Mouse (Mus musculus): ENCODE measurements at regions not wholly inside any gene's neighbourhood (a gene's known extent, or its start where the extent isn't known, plus 50 kb on each side); places are given as distances from the start of the nearest gene placed in this dataset.

DNA sequence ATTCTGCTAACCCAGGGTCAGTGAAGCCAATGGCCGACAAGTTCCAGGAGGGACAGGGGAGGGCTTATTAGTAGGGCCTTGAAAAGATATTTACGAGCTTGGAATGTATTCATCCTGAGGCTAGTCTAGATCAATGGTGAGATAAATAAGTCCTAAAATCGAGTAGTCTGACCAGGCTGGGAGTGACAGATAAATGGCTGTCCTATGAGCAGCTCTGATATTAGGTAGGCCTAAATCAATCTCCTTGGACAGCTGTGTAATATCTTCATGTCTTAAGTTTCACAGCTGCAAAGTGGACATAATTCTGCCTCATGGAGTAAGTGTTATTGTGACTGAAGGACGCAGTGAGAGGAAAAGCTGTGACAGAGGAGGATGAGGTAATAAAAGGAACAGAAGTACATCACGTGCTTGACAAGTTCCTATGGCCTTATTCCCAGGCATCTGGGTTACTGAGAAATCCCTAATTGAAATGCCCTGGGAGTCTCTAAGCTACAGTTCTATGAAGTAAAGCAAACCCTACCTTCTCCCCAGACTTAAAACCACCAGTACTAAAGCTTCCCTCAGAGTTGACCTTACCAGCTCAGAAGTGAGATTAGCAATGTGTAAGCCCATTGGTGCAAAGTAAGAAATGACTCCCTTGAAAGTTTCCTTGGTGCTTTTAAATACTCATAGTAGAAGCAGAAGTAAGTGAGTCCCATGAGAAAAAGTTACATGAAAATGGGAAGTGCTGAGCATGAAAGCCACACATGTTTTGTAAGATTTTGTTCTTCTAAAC, 123.3 kb upstream of the Itga4 start:
- DNase-seq (ENCODE audit: inconsistent age in 2 of 2, low spot score in 1 of 2), result no peak

DNA sequence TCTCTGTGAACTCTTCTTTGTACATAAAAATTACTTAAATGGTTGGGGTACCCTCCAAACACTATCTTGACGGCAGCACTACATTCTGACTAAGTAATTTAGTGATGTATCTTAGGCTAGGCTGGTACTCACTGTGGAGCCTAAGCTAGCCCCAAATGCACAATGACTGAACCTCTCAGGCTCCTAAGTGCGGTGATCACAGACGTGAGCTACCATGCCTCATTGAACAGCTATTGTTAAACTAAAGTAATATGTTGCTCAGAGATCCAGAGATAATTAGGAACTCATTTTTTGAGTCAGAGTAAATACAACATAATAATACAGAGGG, 122.7 kb upstream of the Itga4 start:
- DNase-seq (ENCODE audit: inconsistent age in 2 of 2, low spot score in 1 of 2), result no peak

DNA sequence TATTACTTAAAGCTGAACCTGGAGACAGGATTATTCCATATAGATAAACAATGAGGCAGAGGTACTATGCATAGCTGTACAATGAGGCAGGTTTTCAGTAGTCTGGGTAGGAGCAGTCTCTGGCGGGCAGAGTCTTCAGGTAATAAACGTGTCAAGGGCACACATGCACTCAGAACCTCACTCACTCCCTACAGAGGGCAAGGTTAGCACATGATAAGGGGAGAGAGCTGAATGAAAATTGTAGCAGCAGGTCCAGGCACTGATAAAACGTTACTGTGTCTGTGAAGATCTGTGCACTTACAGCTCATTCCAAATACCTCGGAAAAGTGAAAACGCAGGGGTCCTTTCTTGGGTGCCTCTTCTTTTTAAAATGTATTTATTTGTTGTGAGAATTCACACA, 120.9 kb upstream of the Itga4 start:
- DNase-seq (ENCODE audit: inconsistent age in 2 of 2, low spot score in 1 of 2), result no peak

DNA sequence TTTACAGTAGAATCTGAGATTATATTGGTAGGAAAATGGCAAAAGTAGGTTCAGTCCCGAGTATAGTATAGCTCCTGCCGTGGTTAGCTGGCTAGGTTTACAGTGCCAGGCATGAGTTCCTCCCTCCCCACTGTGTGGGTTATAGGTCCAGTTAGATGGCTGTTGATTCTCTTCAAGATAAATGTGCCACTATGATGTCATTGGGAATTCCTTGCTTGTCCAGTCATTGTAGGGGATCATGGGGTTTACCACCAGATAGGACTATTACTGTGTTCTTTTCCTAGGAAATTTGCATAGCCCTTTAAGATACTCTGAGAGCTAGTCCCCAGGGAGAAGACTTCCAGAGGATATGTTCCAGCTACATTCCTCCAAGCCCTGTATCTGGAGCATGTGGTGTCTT, 119.2 kb upstream of the Itga4 start:
- no peak for DNase-seq (ENCODE audit: inconsistent age in 2 of 2, low spot score in 1 of 2)

DNA sequence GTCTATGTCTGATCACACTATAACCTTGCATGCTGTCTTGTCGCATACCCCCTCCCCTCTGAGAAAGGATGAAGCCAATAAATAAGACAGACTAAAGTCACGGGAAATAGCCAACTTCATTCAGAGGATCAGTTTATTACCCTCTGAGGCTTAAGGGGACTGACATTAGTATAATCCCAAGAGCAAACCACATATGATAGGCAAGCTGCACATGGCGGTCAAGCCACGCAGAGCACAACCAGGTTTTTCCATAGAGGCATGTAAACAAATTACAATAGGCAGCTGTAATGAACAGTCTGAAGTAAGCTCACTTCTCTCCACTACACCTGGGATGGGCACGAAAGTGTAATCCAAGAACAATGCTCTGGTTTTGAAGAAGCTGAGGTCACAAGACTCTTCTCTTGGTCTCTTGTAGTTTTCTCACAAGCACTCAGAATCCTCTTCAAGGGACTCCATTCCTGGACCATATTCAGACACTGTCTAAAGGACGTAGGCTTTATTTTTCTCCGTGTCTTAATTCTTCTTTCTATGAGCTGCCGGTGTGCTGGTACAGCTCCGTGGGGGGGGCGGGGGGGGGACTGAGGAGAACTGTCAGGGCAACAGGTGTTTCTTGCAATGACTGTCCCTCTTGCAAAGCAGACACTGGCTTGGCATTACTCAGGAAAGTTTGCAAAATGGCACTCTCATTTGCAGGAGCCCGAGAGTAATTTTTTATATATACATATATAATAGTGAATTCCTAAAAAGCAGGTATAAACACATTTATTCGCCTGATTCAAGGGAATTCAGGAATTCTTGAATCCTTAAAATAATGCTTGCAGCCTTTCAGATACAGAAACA, 118.4 kb upstream of the Itga4 start:
- DNase-seq (ENCODE audit: inconsistent age in 2 of 2, low spot score in 1 of 2), result no peak

- no peak for DNase-seq (ENCODE audit: inconsistent age in 2 of 2, low spot score in 1 of 2)
These were observed 117.5 kb upstream of the Itga4 start for GRCm38 (mm10) chr2:79137694-79138171.

DNA sequence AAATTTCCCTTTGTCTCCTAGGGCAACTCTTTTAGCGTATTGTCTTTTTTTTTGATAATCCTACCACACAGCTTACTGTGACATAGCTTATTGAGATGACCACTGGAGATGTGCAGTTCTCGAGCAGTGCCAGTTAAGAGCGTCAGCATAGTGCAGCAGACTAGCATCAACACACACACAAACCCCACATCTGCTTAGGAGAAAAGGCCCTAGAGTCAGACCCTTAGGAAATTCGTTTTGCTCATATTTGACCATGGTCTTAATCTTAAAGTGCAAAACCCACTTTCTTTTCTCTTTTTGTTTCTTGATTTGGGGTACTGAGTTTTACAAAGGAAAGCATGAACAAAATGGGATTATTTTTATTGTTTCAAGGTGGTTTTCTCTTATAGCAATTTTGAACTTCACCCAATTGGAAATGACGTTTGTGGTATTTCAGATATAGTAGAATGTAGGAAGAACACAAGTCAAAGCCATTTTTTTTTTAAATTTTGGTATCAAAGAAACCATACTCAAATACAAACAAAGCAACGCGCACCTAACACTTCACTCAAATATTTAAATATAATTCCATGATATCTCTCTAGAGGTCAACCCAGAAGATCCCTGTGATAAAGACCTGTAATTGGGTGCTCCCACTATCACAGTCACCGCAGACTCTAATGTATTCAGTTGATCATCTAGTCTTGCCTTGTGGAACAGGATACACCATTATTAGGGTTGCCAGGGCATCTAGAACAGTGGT, 116.7 kb upstream of the Itga4 start:
- no peak for DNase-seq (ENCODE audit: inconsistent age in 2 of 2, low spot score in 1 of 2)

GRCm38 (mm10) chr2:79141961-79142360, 113.3 kb upstream of the Itga4 start:
- DNase-seq (ENCODE audit: inconsistent age in 2 of 2, low spot score in 1 of 2), result no peak

GRCm38 (mm10) chr2:79143196-79143595, 112.0 kb upstream of the Itga4 start:
- no peak for DNase-seq (ENCODE audit: inconsistent age in 2 of 2, low spot score in 1 of 2)

GRCm38 (mm10) chr2:79145897-79146296, 109.3 kb upstream of the Itga4 start:
- DNase-seq (ENCODE audit: inconsistent age in 2 of 2, low spot score in 1 of 2), result no peak

DNA sequence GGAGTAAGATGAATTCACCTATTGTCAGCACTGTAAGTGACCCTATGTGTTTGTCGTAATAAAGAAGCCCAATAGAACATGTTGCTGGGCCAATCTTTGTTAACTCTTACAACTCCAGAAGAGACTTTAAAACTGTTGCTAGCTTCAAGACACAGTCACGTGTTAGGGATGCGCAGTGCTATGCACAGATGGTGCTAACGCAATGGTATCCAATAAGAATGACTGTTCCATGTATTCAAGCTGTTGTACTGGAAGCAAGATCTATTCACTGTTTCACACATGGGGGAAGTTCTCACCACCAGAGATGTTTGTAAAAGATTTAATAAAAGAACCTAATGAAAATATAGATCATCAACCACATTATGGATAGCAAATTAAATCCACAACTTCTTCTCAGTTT, 108.7 kb upstream of the Itga4 start:
- DNase-seq (ENCODE audit: inconsistent age in 2 of 2, low spot score in 1 of 2), result no peak

DNA sequence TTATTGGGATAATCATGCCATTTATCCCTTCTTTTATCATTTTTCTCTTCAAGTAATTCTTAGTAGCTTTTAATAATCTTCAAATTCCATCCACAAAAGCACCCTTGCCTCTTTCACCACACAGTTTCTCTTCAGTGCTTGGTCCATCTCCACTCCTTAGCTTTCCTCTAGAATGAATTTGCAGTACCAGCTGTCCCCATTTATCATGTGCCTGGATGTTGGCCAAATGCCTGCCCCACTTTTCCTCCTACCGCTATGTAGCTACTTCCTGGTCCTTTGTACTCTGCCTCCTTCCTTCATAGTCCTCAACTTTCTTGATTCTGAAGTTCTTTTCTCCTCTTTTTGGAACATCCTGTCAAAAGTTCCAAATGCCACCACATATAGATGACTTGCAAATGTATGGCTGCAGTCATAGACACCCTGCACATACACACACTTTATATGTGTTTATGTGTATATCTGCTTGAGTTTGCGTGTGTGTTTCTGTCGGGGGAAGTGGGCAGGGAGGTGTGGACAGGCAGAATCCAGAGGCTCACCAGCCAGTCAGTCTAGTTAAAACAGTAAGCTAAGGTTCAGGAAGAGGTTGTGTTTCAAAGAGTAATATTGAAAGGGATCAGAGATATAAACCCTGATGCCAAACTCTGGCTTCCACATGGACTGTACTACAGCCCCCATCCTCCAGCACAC, 106.1 kb upstream of the Itga4 start:
- peak; percentile 67 to 75 for DNase-seq (ENCODE audit: inconsistent age in 2 of 2, low spot score in 1 of 2)

- DNase-seq (ENCODE audit: inconsistent age in 2 of 2, low spot score in 1 of 2), result no peak
These were observed 103.6 kb upstream of the Itga4 start for GRCm38 (mm10) chr2:79151610-79152009.

DNA sequence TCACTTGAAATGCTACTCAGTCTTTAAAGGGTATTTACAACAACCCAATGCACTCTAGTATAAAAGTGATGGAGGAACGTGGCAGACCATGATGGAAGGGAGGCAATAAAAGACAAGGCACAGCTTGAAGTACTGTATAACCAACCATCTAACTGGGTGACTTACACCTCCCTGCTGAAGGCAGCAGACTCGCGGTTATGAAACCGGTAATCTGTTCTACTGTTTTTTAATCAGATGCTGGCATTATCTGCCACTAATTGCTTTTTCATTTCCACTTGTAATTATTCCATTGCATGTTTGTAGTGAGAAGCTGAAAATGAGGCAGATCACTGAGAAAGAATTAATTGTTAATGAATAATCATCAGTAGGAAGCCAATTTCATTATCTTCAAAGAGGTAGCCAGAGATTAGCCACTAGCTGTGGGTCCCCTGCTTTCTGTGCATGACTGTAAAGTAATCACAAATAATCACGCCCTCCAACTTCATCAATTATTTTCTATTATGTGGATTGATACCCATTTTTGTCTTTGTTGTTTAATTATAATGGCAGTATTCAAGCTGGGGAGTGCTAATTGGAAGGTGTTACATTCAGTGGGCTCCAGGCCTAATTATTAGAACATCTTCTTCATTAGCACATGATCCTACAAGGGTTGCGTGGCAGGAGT, 103.1 kb upstream of the Itga4 start:
- no peak for DNase-seq (ENCODE audit: inconsistent age in 2 of 2, low spot score in 1 of 2)

- no peak for DNase-seq (ENCODE audit: inconsistent age in 2 of 2, low spot score in 1 of 2)
These were observed 102.5 kb upstream of the Itga4 start for GRCm38 (mm10) chr2:79152695-79153057.

- no peak for DNase-seq (ENCODE audit: inconsistent age in 2 of 2, low spot score in 1 of 2)
These were observed 102.2 kb upstream of the Itga4 start for GRCm38 (mm10) chr2:79153070-79153469.

GRCm38 (mm10) chr2:79158450-79159055, 96.7 kb upstream of the Itga4 start:
- no peak for DNase-seq (ENCODE audit: inconsistent age in 2 of 2, low spot score in 1 of 2)

- no peak for DNase-seq (ENCODE audit: inconsistent age in 2 of 2, low spot score in 1 of 2)
These were observed 95.9 kb upstream of the Itga4 start for GRCm38 (mm10) chr2:79159336-79159735.

DNA sequence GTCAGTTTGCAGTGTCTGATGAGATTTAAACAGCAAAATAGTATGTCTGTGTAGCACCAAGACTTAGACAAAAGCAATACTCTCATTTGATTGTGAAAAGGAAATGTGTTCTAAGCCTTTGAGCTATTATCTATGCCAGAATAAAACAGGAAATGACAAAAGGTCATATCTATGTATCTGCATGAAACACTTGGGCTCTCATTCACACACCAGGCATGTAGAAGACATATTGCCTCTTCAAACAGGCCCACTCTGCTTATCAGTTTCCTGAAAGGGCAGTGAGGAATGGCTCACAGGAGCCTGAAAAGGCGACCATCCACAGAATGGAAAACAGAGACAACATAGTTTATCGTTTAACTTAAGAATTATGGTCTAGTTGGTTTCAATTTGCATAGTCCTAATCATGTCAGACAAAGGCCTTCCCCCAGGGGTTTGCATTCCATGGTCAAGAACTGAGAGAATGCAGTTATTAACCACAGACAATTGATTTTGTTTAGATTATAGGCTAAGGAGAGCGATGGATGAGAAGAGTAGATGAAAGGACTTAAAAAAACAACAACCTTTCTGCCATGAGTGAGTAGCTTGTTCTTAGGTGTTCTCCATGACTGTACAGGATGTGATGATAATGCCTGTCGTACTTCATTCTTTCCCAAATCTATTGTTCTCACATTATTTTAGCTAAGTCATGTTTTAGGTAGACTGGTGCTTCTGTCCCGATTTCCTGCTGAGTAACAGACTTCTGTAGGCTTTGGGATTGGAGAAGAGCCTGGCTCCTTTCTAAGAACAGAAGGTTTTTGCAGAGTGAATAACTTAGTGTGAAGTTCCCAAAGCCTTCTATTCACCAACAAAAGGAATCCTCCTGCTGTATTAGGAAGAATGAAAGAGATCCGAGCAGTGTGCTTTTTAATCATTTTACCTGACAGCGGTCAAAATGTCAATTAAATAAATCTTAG, 82.0 kb upstream of the Itga4 start:
- no peak for DNase-seq (ENCODE audit: inconsistent age in 2 of 2, low spot score in 1 of 2)
